Mouse (Mus musculus): ENCODE results near the gene Cd68.

- TF ChIP-seq CTCF (IDR thresholded peaks at IDR 0.05; ENCODE audit: low read depth) (no peak), EP300 (IDR thresholded peaks at IDR 0.05; ENCODE audit: low read depth) (no peak)
Observed at GRCm38 (mm10) chr11:69653399-69653798, 12.6 kb downstream of the Cd68 start.

All from heart, postnatal 0 days (tissue).